Mouse (Mus musculus): ENCODE measurements at regions not wholly inside any gene's neighbourhood (a gene's known extent, or its start where the extent isn't known, plus 50 kb on each side); places are given as distances from the start of the nearest gene placed in this dataset.
A peak's percentile ranks its signal among the peaks of the same experiment; 100 is the strongest.

GRCm38 (mm10) chr9:22999181-22999580 lies 223.7 kb upstream of the Bmper start:
- Histone ChIP-seq H3K27me3 (replicated peaks) (no peaks in the 10 kb centered on the region), H3K4me1 (no peaks in the 10 kb centered on the region), H3K9ac (no peak overlapping the region), H3K36me3 (replicated peaks) (no peaks in the 10 kb centered on the region), H3K9me3 (no peaks in the 10 kb centered on the region), H3K27ac (no peak overlapping the region), H3K4me3 (no peak overlapping the region), H3K4me2 (no peak overlapping the region)
- ATAC-seq (replicated peaks) = no peak
- WGBS = 86% methylated on average over 4 of the region's 4 CpGs

GRCm38 (mm10) chr9:23000200-23000599 lies 222.7 kb upstream of the Bmper start:
- Histone ChIP-seq H3K36me3 (replicated peaks) (no peaks in the 10 kb centered on the region), H3K27ac (no peak overlapping the region), H3K4me1 (peaks cover 5% of the 10 kb centered on the region), H3K9ac (no peak overlapping the region), H3K4me2 (no peak overlapping the region), H3K4me3 (no peak overlapping the region), H3K9me3 (no peaks in the 10 kb centered on the region), H3K27me3 (replicated peaks) (no peaks in the 10 kb centered on the region)
- no peak for ATAC-seq (replicated peaks)
- WGBS = 90% methylated on average over 3 of the region's 3 CpGs

- H3K27ac ChIP-seq = no peak overlapping the region
- 69% methylated on average over 14 of the region's 14 CpGs for WGBS
- no peak overlapping the region for H3K4me2 ChIP-seq
- no peaks in the 10 kb centered on the region for H3K27me3 ChIP-seq (replicated peaks)
- peak; percentile 35; the same call in 1 of the 2 replicates for ATAC-seq (replicated peaks)
- H3K4me3 ChIP-seq = no peak overlapping the region
- H3K36me3 ChIP-seq (replicated peaks) = no peaks in the 10 kb centered on the region
- no peaks in the 10 kb centered on the region for H3K9me3 ChIP-seq
- no peak overlapping the region for H3K9ac ChIP-seq
- peaks cover 7% of the 10 kb centered on the region for H3K4me1 ChIP-seq
These were observed 219.4 kb upstream of the Bmper start for GRCm38 (mm10) chr9:23003195-23004061.

- 48% methylated on average over 7 of the region's 7 CpGs for WGBS
- Histone ChIP-seq H3K4me3 (no peak overlapping the region), H3K9me3 (no peaks in the 10 kb centered on the region), H3K27me3 (replicated peaks) (no peaks in the 10 kb centered on the region), H3K4me2 (no peak overlapping the region), H3K36me3 (replicated peaks) (no peaks in the 10 kb centered on the region), H3K4me1 (peaks cover 17% of the 10 kb centered on the region), H3K9ac (no peak overlapping the region), H3K27ac (no peak overlapping the region)
- ATAC-seq (replicated peaks) = peak; percentile 22; the same call in 1 of the 2 replicates
These were observed 217.9 kb upstream of the Bmper start for GRCm38 (mm10) chr9:23005005-23005404.

- WGBS = 7% methylated on average over 24 of the region's 24 CpGs
- Histone ChIP-seq H3K4me2 (peak overlapping the region; percentile 34), H3K4me3 (peak overlapping the region; percentile 2; the same call in 1 of the 2 replicates), H3K27ac (no peak overlapping the region), H3K36me3 (replicated peaks) (no peaks in the 10 kb centered on the region), H3K9ac (no peak overlapping the region), H3K4me1 (peaks cover 37% of the 10 kb centered on the region), H3K9me3 (no peaks in the 10 kb centered on the region), H3K27me3 (replicated peaks) (peaks cover 6% of the 10 kb centered on the region; the same call in 1 of the 2 replicates)
- ATAC-seq (replicated peaks) = peak; percentile 48
These were observed 213.3 kb upstream of the Bmper start for GRCm38 (mm10) chr9:23009462-23010183.

GRCm38 (mm10) chr9:23011316-23011959 lies 211.4 kb upstream of the Bmper start:
- Histone ChIP-seq H3K4me1 (peaks cover 29% of the 10 kb centered on the region), H3K4me2 (peak overlapping the region; percentile 5; the same call in 1 of the 2 replicates), H3K9ac (no peak overlapping the region), H3K9me3 (no peaks in the 10 kb centered on the region), H3K36me3 (replicated peaks) (no peaks in the 10 kb centered on the region), H3K4me3 (no peak overlapping the region), H3K27ac (no peak overlapping the region), H3K27me3 (replicated peaks) (peaks cover 6% of the 10 kb centered on the region; the same call in 1 of the 2 replicates)
- 4% methylated on average over 7 of the region's 7 CpGs for WGBS
- peak; percentile 60 for ATAC-seq (replicated peaks)

GRCm38 (mm10) chr9:23012130-23012529 lies 210.7 kb upstream of the Bmper start:
- no peak overlapping the region for H3K27ac ChIP-seq
- H3K9ac ChIP-seq = no peak overlapping the region
- peaks cover 29% of the 10 kb centered on the region for H3K4me1 ChIP-seq
- no peaks in the 10 kb centered on the region for H3K9me3 ChIP-seq
- no peaks in the 10 kb centered on the region for H3K36me3 ChIP-seq (replicated peaks)
- no peak overlapping the region for H3K4me2 ChIP-seq
- no peak for ATAC-seq (replicated peaks)
- 12% methylated on average over 5 of the region's 5 CpGs for WGBS
- H3K4me3 ChIP-seq = no peak overlapping the region
- peaks cover 6% of the 10 kb centered on the region; the same call in 1 of the 2 replicates for H3K27me3 ChIP-seq (replicated peaks)

GRCm38 (mm10) chr9:23016733-23017132 lies 206.1 kb upstream of the Bmper start:
- Histone ChIP-seq H3K36me3 (replicated peaks) (no peaks in the 10 kb centered on the region), H3K9me3 (no peaks in the 10 kb centered on the region), H3K4me3 (no peak overlapping the region), H3K27ac (no peak overlapping the region), H3K9ac (no peak overlapping the region), H3K27me3 (replicated peaks) (no peaks in the 10 kb centered on the region), H3K4me1 (peaks cover 6% of the 10 kb centered on the region), H3K4me2 (no peak overlapping the region)
- 98% methylated on average over 1 of the region's 1 CpGs for WGBS
- no peak for ATAC-seq (replicated peaks)

- H3K4me1 ChIP-seq = peaks cover 5% of the 10 kb centered on the region
- H3K4me3 ChIP-seq = no peak overlapping the region
- no peaks in the 10 kb centered on the region for H3K9me3 ChIP-seq
- H3K27me3 ChIP-seq (replicated peaks) = peaks cover 5% of the 10 kb centered on the region; the same call in 1 of the 2 replicates
- no peaks in the 10 kb centered on the region for H3K36me3 ChIP-seq (replicated peaks)
- WGBS = 94% methylated on average over 5 of the region's 5 CpGs
- no peak for ATAC-seq (replicated peaks)
- H3K9ac ChIP-seq = no peak overlapping the region
- H3K4me2 ChIP-seq = no peak overlapping the region
- no peak overlapping the region for H3K27ac ChIP-seq
These were observed 198.8 kb upstream of the Bmper start for GRCm38 (mm10) chr9:23024061-23024460.

- peaks cover 5% of the 10 kb centered on the region; the same call in 1 of the 2 replicates for H3K27me3 ChIP-seq (replicated peaks)
- H3K27ac ChIP-seq = no peak overlapping the region
- H3K9me3 ChIP-seq = no peaks in the 10 kb centered on the region
- H3K9ac ChIP-seq = no peak overlapping the region
- ATAC-seq (replicated peaks) = no peak
- 96% methylated on average over 8 of the region's 8 CpGs for WGBS
- H3K36me3 ChIP-seq (replicated peaks) = no peaks in the 10 kb centered on the region
- no peak overlapping the region for H3K4me2 ChIP-seq
- peaks cover 5% of the 10 kb centered on the region for H3K4me1 ChIP-seq
- H3K4me3 ChIP-seq = no peak overlapping the region
These were observed 197.6 kb upstream of the Bmper start for GRCm38 (mm10) chr9:23025247-23025646.

- Histone ChIP-seq H3K4me2 (no peak overlapping the region), H3K9ac (no peak overlapping the region)
- peak; percentile 82 for ATAC-seq (replicated peaks)
These were observed 195.2 kb upstream of the Bmper start for GRCm38 (mm10) chr9:23027377-23028313.

More at GRCm38 (mm10) chr9:23027377-23028313, 195.2 kb upstream of the Bmper start:
- Histone ChIP-seq H3K4me1 (peaks cover 5% of the 10 kb centered on the region), H3K4me3 (no peak overlapping the region), H3K27ac (no peak overlapping the region), H3K9me3 (no peaks in the 10 kb centered on the region), H3K36me3 (replicated peaks) (no peaks in the 10 kb centered on the region), H3K27me3 (replicated peaks) (peaks cover 5% of the 10 kb centered on the region; the same call in 1 of the 2 replicates)
- 30% methylated on average over 9 of the region's 9 CpGs for WGBS
